Mouse (Mus musculus) adrenal gland, postnatal 36 days (tissue): ENCODE results near the gene Adprh. TPM values are rescaled to one million over a fixed set of nuclear protein-coding genes. Genes with fewer than 3 reads are reported as not detected.

ENCODE experiments used
- DNase-seq, 2 experiments: peaks; one replicate each; pipeline ENCODE4 v3.0.0; 2021; ENCODE audit warnings: mixed read lengths in 1 of 2
- total RNA-seq, 2 experiments: library from RNA; stranded (reverse); gene quantifications; 2 replicates each; pipeline ENCODE4 v1.2.3; 2021

Gene Adprh
- total RNA-seq, 2 experiments from 2014 or later, result 47.3 to 54.0 TPM

- no peak for DNase-seq
These were observed 54.2 kb downstream of the Adprh start for GRCm38 (mm10) chr16:38398266-38398665.

GRCm38 (mm10) chr16:38396155-38396554, 56.3 kb downstream of the Adprh start:
- peak; percentile 95 for DNase-seq

- DNase-seq, result no peak
These were observed 57.3 kb downstream of the Adprh start for GRCm38 (mm10) chr16:38395060-38395730.

GRCm38 (mm10) chr16:38394191-38394618, 58.3 kb downstream of the Adprh start:
- DNase-seq, result no peak

Other genes with a start within 250 kb of the Adprh start
- gene Nr1i2, start 157.9 kb downstream of the Adprh start, total RNA-seq, result not detected
- under 1 TPM; 0.66 to 0.70 TPM for gene Maats1, start 110.6 kb downstream of the Adprh start, total RNA-seq
- 100 to 1,000 TPM; 288 to 296 TPM for gene Cox17, start 105.7 kb downstream of the Adprh start, total RNA-seq
- under 1 TPM in 1 of 2 experiments, not detected in 1; 0.95 TPM for gene Gm21987, start 105.7 kb downstream of the Adprh start, total RNA-seq
- 1 to 10 TPM; 1.3 to 1.8 TPM for gene Popdc2, start 90.5 kb downstream of the Adprh start, total RNA-seq
- 10 to 100 TPM; 16.4 to 45.3 TPM for gene Pla1a, start 19.6 kb downstream of the Adprh start, total RNA-seq
- under 1 TPM; 0.53 to 0.79 TPM for gene Cd80, start 2.9 kb upstream of the Adprh start, total RNA-seq
- 10 to 100 TPM; 46.1 to 47.8 TPM for gene Timmdc1, start 70.0 kb upstream of the Adprh start, total RNA-seq
- gene Poglut1, start 97.6 kb upstream of the Adprh start, total RNA-seq, result 10 to 100 TPM; 31.3 to 31.7 TPM
- gene Tmem39a, start 106.0 kb upstream of the Adprh start, total RNA-seq, result 10 to 100 TPM; 77.5 to 85.4 TPM